ENCODE assay signal across 16 mouse cellular contexts in the genomic region with DNA sequence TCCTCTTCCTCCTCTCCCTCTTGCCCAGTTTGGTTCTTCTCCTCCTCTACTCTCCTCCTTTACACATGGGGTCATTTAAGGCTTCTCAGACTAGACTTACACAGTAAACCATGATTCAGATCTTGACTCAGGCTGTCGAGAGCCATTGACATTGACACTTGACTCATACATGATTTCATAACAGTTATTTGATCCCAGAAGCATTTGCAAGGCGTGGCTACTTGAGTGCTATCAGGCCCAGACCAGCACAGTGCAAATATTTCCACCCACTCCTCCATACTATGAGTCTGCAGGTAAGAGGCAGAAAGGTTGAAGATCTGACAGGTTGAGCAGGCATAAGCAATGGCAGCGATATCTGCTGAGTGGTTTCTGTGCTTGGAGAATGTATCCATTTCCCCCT.
DNase-seq lines count a peak whose midpoint lies in the region; ATAC-seq and TF ChIP-seq lines count a peak whose summit lies in the region.
"Had no signal": no experiment of that assay in that cellular context is flagged by ENCODE, and none has a peak within 500 bp of the region (broad histone marks: within the 10 kb centered on the region; RNA-seq: fewer than 3 reads in every experiment).

No protein-coding gene starts in this region.

- H3K27me3 ChIP-seq in MEL (ENCODE audit: control insufficient read depth in 1 of 2, insufficient read depth in 2 of 2, low read length in 2 of 2) = peaks cover 0 to 2% of the 10 kb centered on the region in 2 experiments; a peak in 2 of 4 replicates
- H3K27me3 ChIP-seq in intestine, embryonic 16.5 days (replicated peaks; ENCODE audit: control insufficient read depth, insufficient read depth, low read length) = no peaks in the 10 kb centered on the region
- H3K27me3 ChIP-seq: heart, embryonic 15.5 days; neural tube, embryonic 12.5 days had no signal

- H3K27ac ChIP-seq in MEL (ENCODE audit: control insufficient read depth, low read depth, low read length) = no peak overlapping the region
- H3K27ac ChIP-seq in intestine, embryonic 16.5 days (ENCODE audit: low read length) = no peak overlapping the region
- H3K27ac ChIP-seq: forebrain, embryonic 10.5 days; heart, embryonic 15.5 days; hindbrain, embryonic 14.5 days; neural tube, embryonic 12.5 days had no signal

- DNase-seq in 3T3-L1 (ENCODE audit: low read depth, low spot score) (peak; percentile 92), MEL (ENCODE audit: low read depth, low spot score) (peak; percentile 13)
- DNase-seq in lung, postnatal 25 days (ENCODE audit: low spot score) = peak; percentile 91
- DNase-seq in B cell, adult 2 months = no peak
- no peak for DNase-seq in kidney, adult 9 months
- no peak for DNase-seq in ovary, adult 18-20 months (ENCODE audit: low spot score)
- DNase-seq: cerebellum, adult 18-20 months; embryo, embryonic 11 days; gastrocnemius, postnatal 10 days; thymus, postnatal 36 days had no signal

- H3K9me3 ChIP-seq in MEL (replicated peaks; ENCODE audit: insufficient read depth, low read length) = no peaks in the 10 kb centered on the region
- no peaks in the 10 kb centered on the region for H3K9me3 ChIP-seq in intestine, embryonic 16.5 days (ENCODE audit: control insufficient read depth, low read length)
- H3K9me3 ChIP-seq: forebrain, embryonic 10.5 days; G1E; heart, embryonic 15.5 days; neural tube, embryonic 12.5 days had no signal

- H3K4me2 ChIP-seq in intestine, embryonic 16.5 days (ENCODE audit: low read depth, low read length) = no peak overlapping the region
- H3K4me2 ChIP-seq: heart, embryonic 15.5 days; hindbrain, embryonic 14.5 days; neural tube, embryonic 12.5 days had no signal

- no peaks in the 10 kb centered on the region for H3K79me2 ChIP-seq in MEL (ENCODE audit: control insufficient read depth, insufficient read depth, low read length, poor library complexity)

- peak; percentile 72 for ATAC-seq in intestine, embryonic 16.5 days

- no peaks in the 10 kb centered on the region; a peak in 1 of 4 replicates for H3K4me1 ChIP-seq in MEL (ENCODE audit: control insufficient read depth in 1 of 2, insufficient read depth in 2 of 2, low read length in 2 of 2)
- no peaks in the 10 kb centered on the region for H3K4me1 ChIP-seq in intestine, embryonic 16.5 days (ENCODE audit: control insufficient read depth, insufficient read depth, low read length)
- H3K4me1 ChIP-seq: heart, embryonic 15.5 days; neural tube, embryonic 12.5 days had no signal

- TF ChIP-seq CTCF in MEL (IDR thresholded peaks at IDR 0.05 in 2 of 3, conservative IDR thresholded peaks at IDR 0.05 in 1 of 3; ENCODE audit: control insufficient read depth in 1 of 3, insufficient read depth in 1 of 3, low read depth in 2 of 3, low read length in 3 of 3, poor library complexity in 1 of 3, severe bottlenecking in 1 of 3) = no peak

- no peak overlapping the region for H3K9ac ChIP-seq in MEL (ENCODE audit: control insufficient read depth, low read depth, low read length, poor library complexity, severe bottlenecking)
- no peak overlapping the region for H3K9ac ChIP-seq in intestine, embryonic 16.5 days (ENCODE audit: low read depth, low read length)
- H3K9ac ChIP-seq: heart, embryonic 15.5 days; hindbrain, embryonic 14.5 days; neural tube, embryonic 12.5 days had no signal

- TF ChIP-seq RAD21 in MEL (IDR thresholded peaks at IDR 0.05; ENCODE audit: low read depth, low read length) = no peak

- H3K4me3 ChIP-seq in MEL (ENCODE audit: control insufficient read depth in 1 of 2, insufficient read depth in 1 of 2, low read depth in 2 of 2, low read length in 2 of 2) = no peak overlapping the region
- H3K4me3 ChIP-seq in intestine, embryonic 16.5 days (ENCODE audit: low read length) = no peak overlapping the region
- H3K4me3 ChIP-seq: forebrain, embryonic 10.5 days; heart, embryonic 15.5 days; neural tube, embryonic 12.5 days had no signal

- TF ChIP-seq POLR2A in MEL (IDR thresholded peaks at IDR 0.05; ENCODE audit: control insufficient read depth in 1 of 2, insufficient read depth in 1 of 2, low read depth in 1 of 2, low read length in 2 of 2, poor library complexity in 1 of 2) = no peak

- no peaks in the 10 kb centered on the region for H3K36me3 ChIP-seq in MEL (ENCODE audit: control insufficient read depth in 1 of 2, insufficient read depth in 2 of 2, low read length in 2 of 2)
- no peaks in the 10 kb centered on the region for H3K36me3 ChIP-seq in intestine, embryonic 16.5 days (ENCODE audit: control insufficient read depth, insufficient read depth, low read length)
- H3K36me3 ChIP-seq: forebrain, embryonic 10.5 days; G1E; heart, embryonic 15.5 days; neural tube, embryonic 12.5 days had no signal

- no peak for TF ChIP-seq EP300 in MEL (IDR thresholded peaks at IDR 0.05; ENCODE audit: low read depth in 1 of 2, low read length in 2 of 2)

- 66% methylated on average over 3 of the region's 3 CpGs for WGBS in intestine, embryonic 16.5 days

TF ChIP-seq in MEL, 35 proteins besides CTCF, POLR2A, EP300 and RAD21:
- no peak for TF ChIP-seq MYC (IDR thresholded peaks at IDR 0.05; ENCODE audit: low read depth, low read length)
- no peak for TF ChIP-seq JUND (IDR thresholded peaks at IDR 0.05; ENCODE audit: low read depth, low read length)
- no peak for TF ChIP-seq KAT2A (conservative IDR thresholded peaks at IDR 0.05; ENCODE audit: low read depth, low read length)
- TF ChIP-seq TCF12 (IDR thresholded peaks at IDR 0.05; ENCODE audit: low read depth, low read length) = no peak
- TF ChIP-seq ZMIZ1 (IDR thresholded peaks at IDR 0.05; ENCODE audit: low read depth, low read length) = no peak
- no peak for TF ChIP-seq ELF1 (IDR thresholded peaks at IDR 0.05; ENCODE audit: low read depth, low read length)
- TF ChIP-seq CHD1 (IDR thresholded peaks at IDR 0.05; ENCODE audit: low read depth, low read length) = no peak

Comparison
In these comparisons a context has a peak if more than half of its experiments do, and no peak if none do; other contexts are left out.
1. DNase-seq: peak in 3T3-L1 (single experiment), MEL (single experiment) and lung, postnatal 25 days (single experiment); none in B cell, adult 2 months (0 of 2), kidney, adult 9 months (single experiment) and ovary, adult 18-20 months (single experiment).